Mouse (Mus musculus): Measurements from ENCODE around the gene Fam168b. TPM values are rescaled to one million over a fixed set of nuclear protein-coding genes. Genes with fewer than 3 reads are reported as not detected.

The Fam168b gene
- polyA plus RNA-seq, 1 experiment from 2014 or later, result 143 TPM

GRCm38 (mm10) chr1:34766899-34767298 lies 76.0 kb downstream of the Fam168b start:
- Histone ChIP-seq H3K27ac (no peak overlapping the region), H3K4me1 (replicated peaks) (0 out of 2 replicates have a peak, but pooled peaks cover 3% of the 10 kb centered on the region), H3K4me3 (replicated peaks) (no peak overlapping the region), H3K36me3 (no peaks in the 10 kb centered on the region), H3K9ac (replicated peaks) (no peak overlapping the region), H3K4me2 (replicated peaks) (no peak overlapping the region), H3K27me3 (no peaks in the 10 kb centered on the region), H3K9me3 (no peaks in the 10 kb centered on the region)
- no peak for ATAC-seq
- WGBS, result 63% methylated on average over 1 of the region's 1 CpGs

Other genes starting within 250 kb of the Fam168b start
- gene Plekhb2, start 6.9 kb upstream of the Fam168b start, polyA plus RNA-seq (2015; fragmentation: Nextera tagmentation; extraction: Ambion mirVana), result 59.4 and 62.7 TPM in 2 replicates

Measured in midbrain, embryonic 13.5 days (tissue).